Mouse (Mus musculus) forebrain, embryonic 11.5 days (tissue): Measurements from ENCODE around the gene A230050P20Rik. TPM values are rescaled to one million over a fixed set of nuclear protein-coding genes. Genes with fewer than 3 reads are reported as not detected.

ENCODE experiments used
- ATAC-seq: fragments of 200-750 bp; cut with Nextera tagmentation; replicated peaks from 2 replicates; pipeline ENCODE4 v1.8.0; 2017; ENCODE audit warnings: moderate TSS enrichment; ENCODE audit not compliant: low FRiP score
- DNase-seq: peaks from one replicate; pipeline ENCODE4 v3.0.0-alpha.2; 2017; ENCODE audit warnings: low spot score
- H3K27ac ChIP-seq: fragments of 300-500 bp; sonication (generic); 2 replicates; pipeline ENCODE4 v1.5.1; 2014; ENCODE audit warnings: low read depth, low read length
- H3K27me3 ChIP-seq: fragments of 300-500 bp; sonication (generic); 2 replicates; pipeline ENCODE4 v1.6.1; 2014; ENCODE audit warnings: mild to moderate bottlenecking, low read length, mixed read lengths; ENCODE audit not compliant: control insufficient read depth, insufficient read depth
- H3K36me3 ChIP-seq: fragments of 300-500 bp; sonication (generic); 2 replicates; pipeline ENCODE4 v1.6.1; 2014; ENCODE audit warnings: mild to moderate bottlenecking, low read length, moderate library complexity, mixed read lengths; ENCODE audit not compliant: control insufficient read depth, insufficient read depth
- H3K4me1 ChIP-seq: fragments of 300-500 bp; sonication (generic); replicated peaks from 2 replicates; pipeline ENCODE4 v1.6.1; 2014; ENCODE audit warnings: low read length, mixed read lengths; ENCODE audit not compliant: control insufficient read depth, insufficient read depth
- H3K4me2 ChIP-seq: fragments of 300-500 bp; sonication (generic); 2 replicates; pipeline ENCODE4 v1.6.1; 2014; ENCODE audit warnings: low read depth, mild to moderate bottlenecking, low read length, moderate library complexity, mixed read lengths; ENCODE audit not compliant: severe bottlenecking
- H3K4me3 ChIP-seq: fragments of 300-500 bp; sonication (generic); 2 replicates; pipeline ENCODE4 v1.5.1; 2014; ENCODE audit warnings: low read depth, low read length
- H3K9ac ChIP-seq: fragments of 300-500 bp; sonication (generic); 2 replicates; pipeline ENCODE4 v1.6.1; 2014; ENCODE audit warnings: low read length
- H3K9me3 ChIP-seq: fragments of 300-500 bp; sonication (generic); 2 replicates; pipeline ENCODE4 v1.6.1; 2016; ENCODE audit warnings: low read length, mixed read lengths; ENCODE audit not compliant: control insufficient read depth
- WGBS: fragments of 180-500 bp; shearing (Covaris S2); extraction: QIAGEN DNeasy Blood & Tissue Kit; methylation state at CpG from one replicate; pipeline ENCODE4 v1.1.7; 2014; 5-methylcytosine and 5-hydroxymethylcytosine counted together
- polyA plus RNA-seq: library from polyadenylated mRNA; unstranded; fragments of >200 nt; fragmentation: Nextera tagmentation; extraction: Ambion mirVana; gene quantifications from 2 replicates; pipeline ENCODE4 v1.2.1, GENCODE M21; 2014

The A230050P20Rik gene
- polyA plus RNA-seq, 1 experiment from 2014 or later: 1.3 TPM

GRCm38 (mm10) chr9:20895382-20895781, 26.9 kb downstream of the A230050P20Rik start:
- no peak overlapping the region for H3K4me3 ChIP-seq
- H3K4me2 ChIP-seq: no peak overlapping the region
- H3K4me1 ChIP-seq: peaks cover 12% of the 10 kb centered on the region; the same call in 1 of the 2 replicates
- H3K9me3 ChIP-seq: no peaks in the 10 kb centered on the region
- H3K27me3 ChIP-seq: no peaks in the 10 kb centered on the region
- no peak for DNase-seq
- H3K36me3 ChIP-seq: peaks cover 23% of the 10 kb centered on the region
- H3K9ac ChIP-seq: no peak overlapping the region
- H3K27ac ChIP-seq: no peak overlapping the region
- ATAC-seq: no peak
- 95% methylated on average over 9 of the region's 9 CpGs for WGBS

- Histone ChIP-seq H3K27ac (no peak overlapping the region), H3K4me1 (peaks cover 12% of the 10 kb centered on the region; the same call in 1 of the 2 replicates), H3K4me2 (peak overlapping the region; percentile 97), H3K9me3 (no peaks in the 10 kb centered on the region), H3K36me3 (peaks cover 11% of the 10 kb centered on the region; the same call in 1 of the 2 replicates), H3K27me3 (no peaks in the 10 kb centered on the region), H3K4me3 (peak overlapping the region; percentile 97), H3K9ac (peak overlapping the region; percentile 89)
- 4% methylated on average over 37 of the region's 39 CpGs for WGBS
- DNase-seq: no peak
- ATAC-seq: peak; percentile 67
Observed at GRCm38 (mm10) chr9:20897736-20898510, 29.5 kb downstream of the A230050P20Rik start.

- no peaks in the 10 kb centered on the region for H3K9me3 ChIP-seq
- DNase-seq (peak; percentile 93), ATAC-seq (peak; percentile 85)
- peak within 1 kb of the TSS; percentile 97 for H3K4me2 ChIP-seq
- no peaks in the 10 kb centered on the region for H3K27me3 ChIP-seq
- no peak within 1 kb of the TSS for H3K27ac ChIP-seq
- peaks cover 11% of the 10 kb centered on the region; the same call in 1 of the 2 replicates for H3K36me3 ChIP-seq
- H3K9ac ChIP-seq: peak within 1 kb of the TSS; percentile 89
- H3K4me1 ChIP-seq: peaks cover 12% of the 10 kb centered on the region; the same call in 1 of the 2 replicates
- 8% methylated on average over 34 of the region's 34 CpGs for WGBS
- H3K4me3 ChIP-seq: peak within 1 kb of the TSS; percentile 97
Observed at GRCm38 (mm10) chr9:20898511-20899073, 30.1 kb downstream of the A230050P20Rik start, which contains the start of gene Eif3g. Gene Eif3g, minus strand, starts transcription at chr9:20898623.

GRCm38 (mm10) chr9:20901466-20902173, 33.2 kb downstream of the A230050P20Rik start:
- H3K9me3 ChIP-seq: no peaks in the 10 kb centered on the region
- no peak overlapping the region for H3K27ac ChIP-seq
- H3K4me1 ChIP-seq: peaks cover 12% of the 10 kb centered on the region; the same call in 1 of the 2 replicates
- DNase-seq (no peak), ATAC-seq (no peak)
- no peak overlapping the region for H3K4me2 ChIP-seq
- H3K9ac ChIP-seq: 0 out of 2 replicates have a peak overlapping the region, but pooled peaks have one; percentile 6
- peaks cover 8% of the 10 kb centered on the region for H3K36me3 ChIP-seq
- H3K4me3 ChIP-seq: no peak overlapping the region
- WGBS: 20% methylated on average over 13 of the region's 13 CpGs
- no peaks in the 10 kb centered on the region for H3K27me3 ChIP-seq

- Histone ChIP-seq H3K4me3 (no peak overlapping the region), H3K27me3 (no peaks in the 10 kb centered on the region), H3K4me1 (peaks cover 7% of the 10 kb centered on the region; the same call in 1 of the 2 replicates), H3K9me3 (no peaks in the 10 kb centered on the region), H3K36me3 (peaks cover 8% of the 10 kb centered on the region), H3K27ac (no peak overlapping the region), H3K9ac (0 out of 2 replicates have a peak overlapping the region, but pooled peaks have one; percentile 6), H3K4me2 (no peak overlapping the region)
- 53% methylated on average over 6 of the region's 6 CpGs for WGBS
- DNase-seq (no peak), ATAC-seq (no peak)
Observed at GRCm38 (mm10) chr9:20902174-20902491, 33.7 kb downstream of the A230050P20Rik start.

- no peak overlapping the region for H3K4me2 ChIP-seq
- no peaks in the 10 kb centered on the region for H3K27me3 ChIP-seq
- ATAC-seq (no peak), DNase-seq (no peak)
- no peaks in the 10 kb centered on the region for H3K9me3 ChIP-seq
- no peaks in the 10 kb centered on the region for H3K4me1 ChIP-seq
- H3K9ac ChIP-seq: no peak overlapping the region
- WGBS: 91% methylated on average over 9 of the region's 9 CpGs
- no peak overlapping the region for H3K4me3 ChIP-seq
- peaks cover 55% of the 10 kb centered on the region for H3K36me3 ChIP-seq
- no peak overlapping the region for H3K27ac ChIP-seq
Observed at GRCm38 (mm10) chr9:20909948-20910347, 41.5 kb downstream of the A230050P20Rik start.

GRCm38 (mm10) chr9:20916160-20916559, 47.7 kb downstream of the A230050P20Rik start:
- no peak overlapping the region for H3K4me3 ChIP-seq
- no peaks in the 10 kb centered on the region for H3K9me3 ChIP-seq
- ATAC-seq (no peak), DNase-seq (no peak)
- no peak overlapping the region for H3K9ac ChIP-seq
- no peaks in the 10 kb centered on the region for H3K4me1 ChIP-seq
- H3K27me3 ChIP-seq: no peaks in the 10 kb centered on the region
- H3K4me2 ChIP-seq: no peak overlapping the region
- WGBS: 88% methylated on average over 4 of the region's 4 CpGs
- H3K36me3 ChIP-seq: peaks cover 61% of the 10 kb centered on the region
- H3K27ac ChIP-seq: no peak overlapping the region

- Histone ChIP-seq H3K36me3 (peaks cover 47% of the 10 kb centered on the region; the same call in 1 of the 2 replicates), H3K27me3 (no peaks in the 10 kb centered on the region), H3K4me2 (no peak overlapping the region), H3K27ac (no peak overlapping the region), H3K4me1 (no peaks in the 10 kb centered on the region), H3K4me3 (no peak overlapping the region), H3K9ac (no peak overlapping the region), H3K9me3 (no peaks in the 10 kb centered on the region)
- ATAC-seq (no peak), DNase-seq (no peak)
- WGBS: 91% methylated on average over 3 of the region's 3 CpGs
Observed at GRCm38 (mm10) chr9:20923258-20923657, 54.8 kb downstream of the A230050P20Rik start.
